Mouse (Mus musculus) thymus, postnatal 10 days (tissue): Measurements from ENCODE around the gene Gm20388.

Experiments
- DNase-seq, 2 experiments: peaks; one replicate each; pipeline ENCODE4 v3.0.0; 2021; ENCODE audit warnings: low spot score in 2 of 2

Gene Gm20388

GRCm38 (mm10) chr8:122111745-122112144 is 2201.1 kb downstream of the Gm20388 start:
- no peak for DNase-seq

- DNase-seq: no peak
Observed at GRCm38 (mm10) chr8:122112264-122112965, 2201.8 kb downstream of the Gm20388 start.

GRCm38 (mm10) chr8:122114890-122115289 is 2204.2 kb downstream of the Gm20388 start:
- no peak for DNase-seq

GRCm38 (mm10) chr8:122116716-122117357 is 2206.2 kb downstream of the Gm20388 start:
- no peak for DNase-seq

- no peak for DNase-seq
Observed at GRCm38 (mm10) chr8:122118097-122118496, 2207.5 kb downstream of the Gm20388 start.

GRCm38 (mm10) chr8:122118536-122118935 is 2207.9 kb downstream of the Gm20388 start:
- no peak for DNase-seq

GRCm38 (mm10) chr8:122124326-122124725 is 2213.7 kb downstream of the Gm20388 start:
- no peak for DNase-seq

GRCm38 (mm10) chr8:122126659-122127058 is 2216.0 kb downstream of the Gm20388 start:
- no peak for DNase-seq

GRCm38 (mm10) chr8:122134121-122134529 is 2223.5 kb downstream of the Gm20388 start:
- DNase-seq: no peak

- DNase-seq: peak in 1 of 2 experiments; percentile 18
Observed at GRCm38 (mm10) chr8:122135494-122135893, 2224.9 kb downstream of the Gm20388 start.

GRCm38 (mm10) chr8:122139784-122140183 is 2229.1 kb downstream of the Gm20388 start:
- peak in 1 of 2 experiments; percentile 34 for DNase-seq

GRCm38 (mm10) chr8:122140411-122140810 is 2229.8 kb downstream of the Gm20388 start:
- no peak for DNase-seq

- no peak for DNase-seq
Observed at GRCm38 (mm10) chr8:122142428-122142827, 2231.8 kb downstream of the Gm20388 start.

- no peak for DNase-seq
Observed at GRCm38 (mm10) chr8:122143231-122143630, 2232.6 kb downstream of the Gm20388 start.

- no peak for DNase-seq
Observed at GRCm38 (mm10) chr8:122144729-122145311, 2234.2 kb downstream of the Gm20388 start.

GRCm38 (mm10) chr8:122149045-122149444 is 2238.4 kb downstream of the Gm20388 start:
- DNase-seq: no peak

GRCm38 (mm10) chr8:122149606-122150005 is 2239.0 kb downstream of the Gm20388 start:
- DNase-seq: no peak

- DNase-seq: no peak
Observed at GRCm38 (mm10) chr8:122151541-122151940, 2240.9 kb downstream of the Gm20388 start.

- DNase-seq: no peak
Observed at GRCm38 (mm10) chr8:122155082-122155643, 2244.5 kb downstream of the Gm20388 start.

- no peak for DNase-seq
Observed at GRCm38 (mm10) chr8:122155964-122156363, 2245.3 kb downstream of the Gm20388 start.

GRCm38 (mm10) chr8:122157689-122158088 is 2247.0 kb downstream of the Gm20388 start:
- DNase-seq: no peak

- no peak for DNase-seq
Observed at GRCm38 (mm10) chr8:122160165-122160564, 2249.5 kb downstream of the Gm20388 start.

- DNase-seq: peak; percentile 39 to 79
Observed at GRCm38 (mm10) chr8:122162992-122163391, 2252.4 kb downstream of the Gm20388 start.
